Mouse (Mus musculus): ENCODE measurements around the gene Nepn. TPM values are rescaled to one million over a fixed set of nuclear protein-coding genes. Genes with fewer than 3 reads are reported as not detected.
A peak's percentile ranks its signal among the peaks of the same experiment; 100 is the strongest.

Gene Nepn
- polyA plus RNA-seq, 1 experiment from 2014 or later: not detected

- ATAC-seq (no peak), DNase-seq (ENCODE audit: low spot score) (no peak)
- Histone ChIP-seq H3K27ac (ENCODE audit: low read length) (no peak overlapping the region), H3K36me3 (ENCODE audit: insufficient read depth, low read length) (no peaks in the 10 kb centered on the region), H3K4me2 (replicated peaks; ENCODE audit: low read depth, low read length) (no peak overlapping the region), H3K9ac (replicated peaks; ENCODE audit: low read depth) (no peak overlapping the region), H3K9me3 (ENCODE audit: low read length) (no peaks in the 10 kb centered on the region), H3K27me3 (replicated peaks; ENCODE audit: insufficient read depth, low read length) (no peaks in the 10 kb centered on the region), H3K4me1 (ENCODE audit: insufficient read depth, low read depth, low read length) (peaks cover 4% of the 10 kb centered on the region; the same call in 1 of the 2 replicates), H3K4me3 (ENCODE audit: low read depth, low read length) (no peak overlapping the region)
- TF ChIP-seq CTCF (IDR thresholded peaks at IDR 0.05) (no peak), EP300 (IDR thresholded peaks at IDR 0.05) (no peak)
- 83% methylated on average over 6 of the region's 6 CpGs for WGBS
These were observed 32.9 kb downstream of the Nepn start for GRCm38 (mm10) chr10:52421716-52422115.

DNA sequence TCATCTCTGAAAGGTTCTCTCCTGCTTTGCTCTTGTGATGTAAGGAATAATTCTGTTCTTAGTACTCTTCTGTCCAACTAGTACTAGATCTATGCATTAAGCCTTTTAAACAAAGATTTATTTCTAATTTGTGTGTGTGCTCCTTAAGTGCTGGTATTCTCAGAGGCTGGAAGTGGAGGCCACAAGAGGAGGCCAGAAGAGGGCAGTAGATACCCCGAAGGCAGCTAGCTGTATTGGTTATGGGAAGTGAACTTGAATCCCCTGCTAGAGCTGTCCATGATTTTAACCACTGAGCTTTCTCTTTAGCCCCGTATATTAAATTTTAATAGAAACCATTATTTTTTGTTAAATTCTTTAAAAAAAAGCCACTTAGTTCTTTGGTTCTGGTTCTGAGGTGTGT lies 34.3 kb downstream of the Nepn start:
- ATAC-seq: no peak
- Histone ChIP-seq H3K36me3 (ENCODE audit: insufficient read depth, low read length) (no peaks in the 10 kb centered on the region), H3K4me3 (ENCODE audit: low read depth, low read length) (no peak overlapping the region), H3K4me1 (ENCODE audit: insufficient read depth, low read depth, low read length) (peaks cover 3% of the 10 kb centered on the region; the same call in 1 of the 2 replicates), H3K27ac (ENCODE audit: low read length) (no peak overlapping the region), H3K9me3 (ENCODE audit: low read length) (no peaks in the 10 kb centered on the region), H3K27me3 (replicated peaks; ENCODE audit: insufficient read depth, low read length) (no peaks in the 10 kb centered on the region), H3K4me2 (replicated peaks; ENCODE audit: low read depth, low read length) (no peak overlapping the region), H3K9ac (replicated peaks; ENCODE audit: low read depth) (no peak overlapping the region)
- DNase-seq (ENCODE audit: low spot score): peak; percentile 37
- TF ChIP-seq CTCF (IDR thresholded peaks at IDR 0.05) (peak; percentile 53), EP300 (IDR thresholded peaks at IDR 0.05) (no peak)
- WGBS: 78% methylated on average over 2 of the region's 2 CpGs

DNA sequence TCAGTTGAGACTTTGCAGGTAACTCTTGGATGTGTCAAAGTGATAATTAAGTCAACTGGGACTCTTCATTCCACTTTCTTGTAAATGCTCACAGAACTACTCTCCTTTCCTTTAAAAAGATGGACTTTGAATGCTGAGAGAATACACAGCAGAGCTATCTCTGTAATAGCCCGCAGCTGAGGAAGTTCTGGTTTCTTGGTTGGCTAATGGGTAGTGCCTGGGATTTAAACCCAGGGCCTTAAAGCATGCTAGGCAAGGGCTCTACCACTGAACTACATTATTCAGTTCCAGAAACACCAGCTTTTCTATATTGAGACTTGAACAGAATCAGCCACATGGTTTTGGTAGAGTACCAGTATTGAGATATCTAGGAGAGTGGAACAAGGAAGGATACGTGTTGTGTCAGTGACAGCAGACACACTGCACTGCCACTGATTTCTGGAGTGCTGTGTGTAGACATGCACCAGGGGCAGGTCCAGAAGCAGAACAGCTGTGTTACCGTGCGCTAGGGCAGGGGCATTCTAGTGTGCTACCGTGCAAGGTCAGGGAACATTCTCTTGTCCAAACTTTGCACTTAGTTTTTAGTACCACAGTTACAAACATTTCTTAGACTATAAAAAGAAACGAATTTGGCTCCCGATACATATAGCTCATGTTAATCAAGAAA lies 37.7 kb downstream of the Nepn start:
- peaks cover 3% of the 10 kb centered on the region; the same call in 1 of the 2 replicates for H3K36me3 ChIP-seq (ENCODE audit: insufficient read depth, low read length)
- H3K4me1 ChIP-seq (ENCODE audit: insufficient read depth, low read depth, low read length): no peaks in the 10 kb centered on the region
- H3K4me2 ChIP-seq (replicated peaks; ENCODE audit: low read depth, low read length): no peak overlapping the region
- no peak overlapping the region for H3K27ac ChIP-seq (ENCODE audit: low read length)
- DNase-seq (ENCODE audit: low spot score) (no peak), ATAC-seq (no peak)
- TF ChIP-seq CTCF (IDR thresholded peaks at IDR 0.05) (no peak), EP300 (IDR thresholded peaks at IDR 0.05) (no peak)
- no peak overlapping the region for H3K9ac ChIP-seq (replicated peaks; ENCODE audit: low read depth)
- H3K9me3 ChIP-seq (ENCODE audit: low read length): no peaks in the 10 kb centered on the region
- no peak overlapping the region for H3K4me3 ChIP-seq (ENCODE audit: low read depth, low read length)
- H3K27me3 ChIP-seq (replicated peaks; ENCODE audit: insufficient read depth, low read length): no peaks in the 10 kb centered on the region
- 61% methylated on average over 7 of the region's 7 CpGs for WGBS

GRCm38 (mm10) chr10:52427634-52428415 lies 39.1 kb downstream of the Nepn start:
- no peaks in the 10 kb centered on the region for H3K9me3 ChIP-seq (ENCODE audit: low read length)
- 71% methylated on average over 2 of the region's 2 CpGs for WGBS
- no peak overlapping the region for H3K9ac ChIP-seq (replicated peaks; ENCODE audit: low read depth)
- no peaks in the 10 kb centered on the region for H3K27me3 ChIP-seq (replicated peaks; ENCODE audit: insufficient read depth, low read length)
- peaks cover 3% of the 10 kb centered on the region; the same call in 1 of the 2 replicates for H3K36me3 ChIP-seq (ENCODE audit: insufficient read depth, low read length)
- no peak overlapping the region for H3K4me2 ChIP-seq (replicated peaks; ENCODE audit: low read depth, low read length)
- ATAC-seq (no peak), DNase-seq (ENCODE audit: low spot score) (no peak)
- no peak overlapping the region for H3K27ac ChIP-seq (ENCODE audit: low read length)
- H3K4me3 ChIP-seq (ENCODE audit: low read depth, low read length): no peak overlapping the region
- no peaks in the 10 kb centered on the region for H3K4me1 ChIP-seq (ENCODE audit: insufficient read depth, low read depth, low read length)
- TF ChIP-seq EP300 (IDR thresholded peaks at IDR 0.05) (no peak), CTCF (IDR thresholded peaks at IDR 0.05) (no peak)

DNA sequence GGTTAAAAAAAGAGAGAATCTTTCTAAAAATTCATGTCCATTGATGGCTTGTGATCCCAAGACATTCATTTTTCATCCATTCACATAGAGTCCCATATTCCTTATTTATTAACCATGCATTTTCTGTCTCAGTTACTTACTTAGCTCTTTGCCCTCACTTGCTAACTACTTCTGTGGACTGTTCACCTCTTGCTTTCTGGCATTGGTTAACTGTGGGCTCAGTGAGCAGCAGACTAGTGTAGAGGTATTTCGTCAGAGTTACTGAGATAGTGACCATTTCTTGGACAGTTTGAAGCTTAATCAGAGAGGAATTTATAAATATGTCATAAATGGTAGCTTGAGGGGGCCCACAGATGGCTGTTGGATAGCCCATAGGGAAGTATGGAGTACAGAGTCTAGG lies 42.2 kb downstream of the Nepn start:
- Histone ChIP-seq H3K27ac (ENCODE audit: low read length) (no peak overlapping the region), H3K36me3 (ENCODE audit: insufficient read depth, low read length) (peaks cover 12% of the 10 kb centered on the region; the same call in 1 of the 2 replicates), H3K4me2 (replicated peaks; ENCODE audit: low read depth, low read length) (no peak overlapping the region), H3K4me1 (ENCODE audit: insufficient read depth, low read depth, low read length) (no peaks in the 10 kb centered on the region), H3K9ac (replicated peaks; ENCODE audit: low read depth) (no peak overlapping the region), H3K4me3 (ENCODE audit: low read depth, low read length) (no peak overlapping the region), H3K9me3 (ENCODE audit: low read length) (no peaks in the 10 kb centered on the region), H3K27me3 (replicated peaks; ENCODE audit: insufficient read depth, low read length) (no peaks in the 10 kb centered on the region)
- TF ChIP-seq CTCF (IDR thresholded peaks at IDR 0.05): no peak
- TF ChIP-seq EP300 (IDR thresholded peaks at IDR 0.05): no peak
- DNase-seq (ENCODE audit: low spot score): no peak
- WGBS: 73% methylated on average over 1 of the region's 1 CpGs
- ATAC-seq: no peak

DNA sequence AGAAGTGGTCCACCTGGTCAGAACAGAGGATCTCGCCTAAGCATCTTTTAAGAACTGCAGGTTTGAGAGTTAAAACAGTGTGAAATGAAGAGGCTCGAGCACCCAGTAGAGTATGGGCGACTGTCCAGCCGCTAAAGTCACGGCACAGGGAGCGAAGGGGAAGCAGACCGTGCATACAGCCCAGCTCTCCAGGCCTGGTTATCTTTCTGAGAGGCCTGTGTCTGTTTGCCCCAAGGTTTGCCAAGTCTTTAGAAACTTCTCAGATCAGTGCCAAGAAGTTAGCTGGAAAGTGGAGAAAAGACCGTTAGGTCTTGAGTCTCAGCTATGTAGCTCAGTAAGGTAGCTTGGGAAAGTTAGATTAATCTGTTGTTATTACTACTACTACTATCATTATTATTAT lies 46.1 kb downstream of the Nepn start:
- Histone ChIP-seq H3K9ac (replicated peaks; ENCODE audit: low read depth) (no peak overlapping the region), H3K27me3 (replicated peaks; ENCODE audit: insufficient read depth, low read length) (no peaks in the 10 kb centered on the region), H3K4me3 (ENCODE audit: low read depth, low read length) (no peak overlapping the region), H3K4me2 (replicated peaks; ENCODE audit: low read depth, low read length) (no peak overlapping the region), H3K4me1 (ENCODE audit: insufficient read depth, low read depth, low read length) (no peaks in the 10 kb centered on the region), H3K27ac (ENCODE audit: low read length) (no peak overlapping the region), H3K9me3 (ENCODE audit: low read length) (no peaks in the 10 kb centered on the region), H3K36me3 (ENCODE audit: insufficient read depth, low read length) (peaks cover 21% of the 10 kb centered on the region; the same call in 1 of the 2 replicates)
- 76% methylated on average over 8 of the region's 8 CpGs for WGBS
- no peak for DNase-seq (ENCODE audit: low spot score)
- ATAC-seq: no peak
- TF ChIP-seq EP300 (IDR thresholded peaks at IDR 0.05) (no peak), CTCF (IDR thresholded peaks at IDR 0.05) (no peak)

Other genes with a start within 250 kb of the Nepn start
- gene Ros1, start 193.7 kb upstream of the Nepn start, polyA plus RNA-seq (2015; fragmentation: Nextera tagmentation; extraction: Ambion mirVana): 1.2 and 1.4 TPM in 2 replicates
- gene Dcbld1, start 155.4 kb upstream of the Nepn start, polyA plus RNA-seq (2015; fragmentation: Nextera tagmentation; extraction: Ambion mirVana): 20.5 and 24.1 TPM in 2 replicates
- gene Gm26741, start 30.2 kb upstream of the Nepn start, polyA plus RNA-seq (2015; fragmentation: Nextera tagmentation; extraction: Ambion mirVana): not detected in 2 replicates
- gene Gopc, start 6.8 kb upstream of the Nepn start, polyA plus RNA-seq (2015; fragmentation: Nextera tagmentation; extraction: Ambion mirVana): 13.7 and 15.4 TPM in 2 replicates
- 9.0 and 11.3 TPM in 2 replicates for gene Nus1, start 28.6 kb downstream of the Nepn start, polyA plus RNA-seq (2015; fragmentation: Nextera tagmentation; extraction: Ambion mirVana)